ENCODE assay signal across 18 mouse cellular contexts in genomic region chr12:27500516-27500915, GRCm38 (mm10).
A peak's percentile ranks its signal among the peaks of the same experiment; 100 is the strongest.
DNase-seq lines count a peak whose midpoint lies in the region; ATAC-seq lines count a peak whose summit lies in the region.
"Had no signal": no experiment of that assay in that cellular context is flagged by ENCODE, and none has a peak within 500 bp of the region (broad histone marks: within the 10 kb centered on the region; RNA-seq: fewer than 3 reads in every experiment).

No protein-coding gene starts in this region.

- H3K9me3 ChIP-seq in forebrain, embryonic 11.5 days (ENCODE audit: control insufficient read depth, low read length) = no peaks in the 10 kb centered on the region
- no peaks in the 10 kb centered on the region for H3K9me3 ChIP-seq in forebrain, embryonic 13.5 days (replicated peaks)
- H3K9me3 ChIP-seq in lung, embryonic 15.5 days = no peaks in the 10 kb centered on the region
- no peaks in the 10 kb centered on the region for H3K9me3 ChIP-seq in stomach, embryonic 16.5 days (replicated peaks; ENCODE audit: control insufficient read depth, low read length)
- no peaks in the 10 kb centered on the region for H3K9me3 ChIP-seq in hindbrain, embryonic 12.5 days (replicated peaks)
- H3K9me3 ChIP-seq: midbrain, embryonic 15.5 days; neural tube, embryonic 12.5 days; stomach, embryonic 15.5 days had no signal

- H3K4me3 ChIP-seq in forebrain, embryonic 11.5 days (ENCODE audit: low read depth, low read length) = no peak overlapping the region
- H3K4me3 ChIP-seq in forebrain, embryonic 13.5 days = no peak overlapping the region
- H3K4me3 ChIP-seq in lung, embryonic 15.5 days = no peak overlapping the region
- H3K4me3 ChIP-seq in stomach, embryonic 16.5 days (replicated peaks; ENCODE audit: low read length) = no peak overlapping the region
- H3K4me3 ChIP-seq in hindbrain, embryonic 12.5 days = no peak overlapping the region
- H3K4me3 ChIP-seq: midbrain, embryonic 15.5 days; neural tube, embryonic 12.5 days; stomach, embryonic 15.5 days had no signal

- no peaks in the 10 kb centered on the region for H3K27me3 ChIP-seq in forebrain, embryonic 11.5 days (ENCODE audit: control insufficient read depth, insufficient read depth, low read length)
- no peaks in the 10 kb centered on the region for H3K27me3 ChIP-seq in forebrain, embryonic 13.5 days
- no peaks in the 10 kb centered on the region for H3K27me3 ChIP-seq in lung, embryonic 15.5 days
- H3K27me3 ChIP-seq in stomach, embryonic 16.5 days (ENCODE audit: control insufficient read depth, insufficient read depth, low read length) = no peaks in the 10 kb centered on the region
- no peaks in the 10 kb centered on the region for H3K27me3 ChIP-seq in hindbrain, embryonic 12.5 days
- H3K27me3 ChIP-seq: midbrain, embryonic 15.5 days; neural tube, embryonic 12.5 days; stomach, embryonic 15.5 days had no signal

- 34% methylated on average over 5 of the region's 5 CpGs for WGBS in forebrain, embryonic 11.5 days
- WGBS in forebrain, embryonic 13.5 days = 33% methylated on average over 5 of the region's 5 CpGs
- WGBS in lung, embryonic 15.5 days = 22% methylated on average over 5 of the region's 5 CpGs
- WGBS in stomach, embryonic 16.5 days = 26% methylated on average over 5 of the region's 5 CpGs
- WGBS in hindbrain, embryonic 12.5 days = 33% methylated on average over 5 of the region's 5 CpGs

- peaks cover 9% of the 10 kb centered on the region for H3K4me1 ChIP-seq in forebrain, embryonic 11.5 days (replicated peaks; ENCODE audit: control insufficient read depth, insufficient read depth, low read length)
- H3K4me1 ChIP-seq in forebrain, embryonic 13.5 days = peaks cover 31% of the 10 kb centered on the region
- peaks cover 10% of the 10 kb centered on the region; the same call in 1 of the 2 replicates for H3K4me1 ChIP-seq in lung, embryonic 15.5 days
- H3K4me1 ChIP-seq in stomach, embryonic 16.5 days (ENCODE audit: control insufficient read depth, insufficient read depth, low read length) = peaks cover 5% of the 10 kb centered on the region
- peaks cover 25% of the 10 kb centered on the region for H3K4me1 ChIP-seq in hindbrain, embryonic 12.5 days
- H3K4me1 ChIP-seq: stomach, embryonic 15.5 days had no signal

- ATAC-seq in forebrain, embryonic 11.5 days (replicated peaks; ENCODE audit: low FRiP score) = 0 out of 2 replicates have a peak, but pooled peaks have one; percentile 18
- ATAC-seq in forebrain, embryonic 13.5 days = no peak
- ATAC-seq in lung, embryonic 15.5 days (ENCODE audit: borderline replicate concordance, extremely low read depth, low FRiP score, low TSS enrichment) = peak; percentile 27; the same call in 1 of the 2 replicates
- 0 out of 2 replicates have a peak, but pooled peaks have one; percentile 34 for ATAC-seq in stomach, embryonic 16.5 days (ENCODE audit: insufficient read depth, low FRiP score)
- ATAC-seq in hindbrain, embryonic 12.5 days (ENCODE audit: low FRiP score) = no peak
- ATAC-seq: forebrain, embryonic 16.5 days; midbrain, embryonic 15.5 days had no signal

- no peak overlapping the region for H3K9ac ChIP-seq in forebrain, embryonic 11.5 days (ENCODE audit: low read length)
- no peak overlapping the region for H3K9ac ChIP-seq in forebrain, embryonic 13.5 days
- no peak overlapping the region for H3K9ac ChIP-seq in lung, embryonic 15.5 days
- no peak overlapping the region for H3K9ac ChIP-seq in stomach, embryonic 16.5 days (ENCODE audit: low read length)
- no peak overlapping the region for H3K9ac ChIP-seq in hindbrain, embryonic 12.5 days
- H3K9ac ChIP-seq: midbrain, embryonic 15.5 days; neural tube, embryonic 12.5 days; stomach, embryonic 15.5 days had no signal

- H3K27ac ChIP-seq in forebrain, embryonic 11.5 days (ENCODE audit: low read depth, low read length) = no peak overlapping the region
- no peak overlapping the region for H3K27ac ChIP-seq in forebrain, embryonic 13.5 days
- no peak overlapping the region for H3K27ac ChIP-seq in lung, embryonic 15.5 days
- H3K27ac ChIP-seq in stomach, embryonic 16.5 days (ENCODE audit: low read length) = no peak overlapping the region
- H3K27ac ChIP-seq in hindbrain, embryonic 12.5 days = no peak overlapping the region
- H3K27ac ChIP-seq: midbrain, embryonic 15.5 days; neural tube, embryonic 12.5 days; stomach, embryonic 15.5 days had no signal

- H3K36me3 ChIP-seq in forebrain, embryonic 11.5 days (ENCODE audit: control insufficient read depth, insufficient read depth, low read length) = no peaks in the 10 kb centered on the region
- H3K36me3 ChIP-seq in forebrain, embryonic 13.5 days (ENCODE audit: poor library complexity, severe bottlenecking) = no peaks in the 10 kb centered on the region
- H3K36me3 ChIP-seq in lung, embryonic 15.5 days = no peaks in the 10 kb centered on the region
- H3K36me3 ChIP-seq in stomach, embryonic 16.5 days (ENCODE audit: control insufficient read depth, insufficient read depth, low read length) = no peaks in the 10 kb centered on the region
- H3K36me3 ChIP-seq in hindbrain, embryonic 12.5 days = no peaks in the 10 kb centered on the region
- H3K36me3 ChIP-seq: midbrain, embryonic 15.5 days; neural tube, embryonic 12.5 days; stomach, embryonic 15.5 days had no signal

- no peak for DNase-seq in forebrain, embryonic 11.5 days (ENCODE audit: low spot score)
- DNase-seq in lung, postnatal 14 days = no peak
- peak; percentile 46 for DNase-seq in forelimb bud, embryonic 11.5 days (ENCODE audit: low read depth, low spot score)
- no peak for DNase-seq in Muller cell, postnatal 12 days (ENCODE audit: inconsistent ontology term)
- DNase-seq: adrenal gland, adult 8-10 months; cerebellum, adult 9-10 months; heart, adult 18-20 months; liver; lung, postnatal 10 days; thymus, postnatal 36 days had no signal

- no peak overlapping the region for H3K4me2 ChIP-seq in forebrain, embryonic 11.5 days (ENCODE audit: low read depth, low read length, severe bottlenecking)
- no peak overlapping the region for H3K4me2 ChIP-seq in forebrain, embryonic 13.5 days
- H3K4me2 ChIP-seq in lung, embryonic 15.5 days = no peak overlapping the region
- no peak overlapping the region for H3K4me2 ChIP-seq in stomach, embryonic 16.5 days (ENCODE audit: low read depth, low read length)
- no peak overlapping the region for H3K4me2 ChIP-seq in hindbrain, embryonic 12.5 days (replicated peaks)
- H3K4me2 ChIP-seq: midbrain, embryonic 15.5 days; neural tube, embryonic 12.5 days; stomach, embryonic 15.5 days had no signal

Comparison
In these comparisons a context has a peak if more than half of its experiments do, and no peak if none do; other contexts are left out.
1. ATAC-seq: peak in forebrain, embryonic 11.5 days (single experiment), lung, embryonic 15.5 days (single experiment) and stomach, embryonic 16.5 days (single experiment); none in forebrain, embryonic 13.5 days (single experiment) and hindbrain, embryonic 12.5 days (single experiment).